Mouse (Mus musculus): ENCODE measurements around the gene Arntl2.

DNA sequence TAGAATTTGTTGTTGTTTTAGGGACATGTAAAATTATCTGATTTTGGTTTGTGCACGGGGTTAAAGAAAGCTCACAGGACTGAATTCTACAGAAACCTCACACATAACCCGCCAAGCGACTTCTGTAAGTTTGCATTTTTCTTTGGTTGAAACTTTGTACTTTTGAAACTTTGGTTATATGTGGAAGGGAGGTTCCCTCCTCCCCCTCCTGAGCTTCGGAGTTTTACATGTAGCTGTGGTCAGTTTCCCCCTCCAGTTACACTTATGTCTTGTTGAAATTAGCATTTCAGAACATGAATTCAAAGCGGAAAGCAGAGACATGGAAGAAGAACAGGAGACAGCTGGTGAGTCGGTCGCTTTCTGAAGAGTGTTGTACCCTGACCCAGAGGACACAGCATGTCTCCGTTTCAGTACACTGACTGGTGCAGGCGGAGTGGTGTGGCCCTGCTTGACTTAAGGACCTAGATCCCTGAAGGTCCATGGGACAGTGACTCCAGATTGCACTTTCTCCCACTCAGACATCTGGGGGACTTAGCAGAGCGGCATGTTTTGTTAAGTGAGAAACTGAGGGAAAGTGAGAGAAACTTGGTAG lies 26.9 kb upstream of the Arntl2 start:
- TF ChIP-seq HCFC1 (IDR thresholded peaks at IDR 0.05; ENCODE audit: borderline replicate concordance, insufficient read depth, low read length) (no peak), ZNF384 (IDR thresholded peaks at IDR 0.05; ENCODE audit: low read depth, low read length) (no peak), MAFK (IDR thresholded peaks at IDR 0.05; ENCODE audit: insufficient read depth, low read depth, low read length) (no peak)
